Mouse (Mus musculus): Measurements from ENCODE around the gene Gm11060.
A peak's percentile ranks its signal among the peaks of the same experiment; 100 is the strongest.

Gm11060 gene

GRCm38 (mm10) chr2:105091718-105092117, at the start of gene Gm11060:
Gene Gm11060 (plus strand): TSS chr2:105092018.
- DNase-seq, result no peak

- no peak for DNase-seq
Measured at GRCm38 (mm10) chr2:105043152-105043551, 48.7 kb upstream of the Gm11060 start.

- DNase-seq, result no peak
Measured at GRCm38 (mm10) chr2:105048301-105048700, 43.5 kb upstream of the Gm11060 start.

- DNase-seq, result no peak
Measured at GRCm38 (mm10) chr2:105055529-105055928, 36.3 kb upstream of the Gm11060 start.

- DNase-seq, result no peak
Measured at GRCm38 (mm10) chr2:105058577-105059116, 33.2 kb upstream of the Gm11060 start.

GRCm38 (mm10) chr2:105062741-105063372, 29.0 kb upstream of the Gm11060 start:
- no peak for DNase-seq

GRCm38 (mm10) chr2:105072496-105072895, 19.3 kb upstream of the Gm11060 start:
- no peak for DNase-seq

- DNase-seq, result no peak
Measured at GRCm38 (mm10) chr2:105074196-105074595, 17.6 kb upstream of the Gm11060 start.

GRCm38 (mm10) chr2:105075809-105076208, 16.0 kb upstream of the Gm11060 start:
- DNase-seq, result no peak

- DNase-seq, result no peak
Measured at GRCm38 (mm10) chr2:105077151-105077550, 14.7 kb upstream of the Gm11060 start.

GRCm38 (mm10) chr2:105082256-105082790, 9.5 kb upstream of the Gm11060 start:
- DNase-seq, result no peak

- no peak for DNase-seq
Measured at GRCm38 (mm10) chr2:105084035-105084434, 7.8 kb upstream of the Gm11060 start.

GRCm38 (mm10) chr2:105086081-105086480, 5.7 kb upstream of the Gm11060 start:
- no peak for DNase-seq

GRCm38 (mm10) chr2:105088005-105088404, 3.8 kb upstream of the Gm11060 start:
- DNase-seq, result no peak

GRCm38 (mm10) chr2:105089083-105089482, 2.7 kb upstream of the Gm11060 start:
- DNase-seq, result no peak

- peak; percentile 10 for DNase-seq
Measured at GRCm38 (mm10) chr2:105089581-105090508, 2.0 kb upstream of the Gm11060 start.

GRCm38 (mm10) chr2:105090991-105091390, 827 bp upstream of the Gm11060 start:
- no peak for DNase-seq

- no peak for DNase-seq
Measured at GRCm38 (mm10) chr2:105097294-105097953, 5.6 kb downstream of the Gm11060 start.

- no peak for DNase-seq
Measured at GRCm38 (mm10) chr2:105099410-105099809, 7.6 kb downstream of the Gm11060 start.

- no peak for DNase-seq
Measured at GRCm38 (mm10) chr2:105100541-105100940, 8.7 kb downstream of the Gm11060 start.

GRCm38 (mm10) chr2:105108703-105109158, 16.9 kb downstream of the Gm11060 start:
- DNase-seq, result peak; percentile 91

GRCm38 (mm10) chr2:105114074-105114473, 22.3 kb downstream of the Gm11060 start:
- DNase-seq, result no peak

- no peak for DNase-seq
Measured at GRCm38 (mm10) chr2:105117669-105118068, 25.9 kb downstream of the Gm11060 start.
